Mouse (Mus musculus) liver, postnatal 0 days (tissue): ENCODE measurements at regions not wholly inside any gene's neighbourhood (a gene's known extent, or its start where the extent isn't known, plus 50 kb on each side); places are given as distances from the start of the nearest gene placed in this dataset.

Experiments used
- ATAC-seq: fragments of 200-750 bp; cut with Nextera tagmentation; 2 replicates; pipeline ENCODE4 v1.8.0; 2017; ENCODE audit warnings: mild to moderate bottlenecking, moderate library complexity
- DNase-seq: peaks from one replicate; pipeline ENCODE4 v3.0.0-alpha.2; 2016
- H3K27ac ChIP-seq: fragments of 300-500 bp; sonication (generic); 2 replicates; pipeline ENCODE4 v1.5.1; 2014; ENCODE audit warnings: antibody characterized with exemption, moderate library complexity, mild to moderate bottlenecking, low read depth
- H3K27me3 ChIP-seq: fragments of 300-500 bp; sonication (generic); 2 replicates; pipeline ENCODE4 v1.6.1; 2014; ENCODE audit warnings: low read length, control low read depth, mixed read lengths; ENCODE audit not compliant: insufficient read depth
- H3K36me3 ChIP-seq: fragments of 300-500 bp; sonication (generic); replicated peaks from 2 replicates; pipeline ENCODE4 v1.6.1; 2014; ENCODE audit warnings: mild to moderate bottlenecking, control low read depth, low read length, moderate library complexity, mixed read lengths; ENCODE audit not compliant: insufficient read depth
- H3K4me1 ChIP-seq: fragments of 300-500 bp; sonication (generic); 2 replicates; pipeline ENCODE4 v1.6.1; 2014; ENCODE audit warnings: antibody characterized with exemption, mild to moderate bottlenecking, control low read depth; ENCODE audit not compliant: insufficient read depth
- H3K4me2 ChIP-seq: fragments of 300-500 bp; sonication (generic); 2 replicates; pipeline ENCODE4 v1.6.1; 2014; ENCODE audit warnings: low read depth, mild to moderate bottlenecking, low read length, moderate library complexity, mixed read lengths
- H3K4me3 ChIP-seq: fragments of 300-500 bp; sonication (generic); 2 replicates; pipeline ENCODE4 v1.5.1; 2014; ENCODE audit warnings: low read depth, low read length
- H3K9ac ChIP-seq: fragments of 300-500 bp; sonication (generic); replicated peaks from 2 replicates; pipeline ENCODE4 v1.6.1; 2014; ENCODE audit warnings: mild to moderate bottlenecking, moderate library complexity
- H3K9me3 ChIP-seq: fragments of 300-500 bp; sonication (generic); 2 replicates; pipeline ENCODE4 v1.6.1; 2016; ENCODE audit warnings: mild to moderate bottlenecking, control low read depth, low read length, mixed read lengths
- CTCF ChIP-seq: sonication (generic); IDR thresholded peaks from 2 replicates; pipeline ENCODE4 v1.5.1; 2016; ENCODE audit warnings: antibody characterized with exemption, low read depth
- EP300 ChIP-seq: IDR thresholded peaks from 2 replicates; pipeline ENCODE4 v1.6.1; 2016; ENCODE audit warnings: antibody characterized with exemption, low read depth, mild to moderate bottlenecking
- WGBS: fragments of 180-500 bp; shearing (Covaris S2); extraction: QIAGEN DNeasy Blood & Tissue Kit; methylation state at CpG from one replicate; pipeline ENCODE4 v1.1.7; 2014; ENCODE audit not compliant: insufficient replicate concordance; 5-methylcytosine and 5-hydroxymethylcytosine counted together

GRCm38 (mm10) chr2:146631098-146631497 lies 119.0 kb upstream of the Ralgapa2 start:
- Histone ChIP-seq H3K9ac (no peak overlapping the region), H3K9me3 (no peaks in the 10 kb centered on the region), H3K27me3 (no peaks in the 10 kb centered on the region), H3K4me1 (no peaks in the 10 kb centered on the region), H3K36me3 (no peaks in the 10 kb centered on the region), H3K4me3 (no peak overlapping the region), H3K27ac (no peak overlapping the region), H3K4me2 (no peak overlapping the region)
- TF ChIP-seq EP300, result no peak
- no peak for TF ChIP-seq CTCF
- 59% methylated on average over 5 of the region's 5 CpGs for WGBS
- DNase-seq (no peak), ATAC-seq (no peak)

- H3K4me1 ChIP-seq, result no peaks in the 10 kb centered on the region
- H3K36me3 ChIP-seq, result no peaks in the 10 kb centered on the region
- H3K27ac ChIP-seq, result no peak overlapping the region
- H3K4me3 ChIP-seq, result no peak overlapping the region
- no peak overlapping the region for H3K4me2 ChIP-seq
- no peaks in the 10 kb centered on the region for H3K9me3 ChIP-seq
- no peak overlapping the region for H3K9ac ChIP-seq
- no peak for TF ChIP-seq EP300
- TF ChIP-seq CTCF, result peak; percentile 77
- no peak for ATAC-seq
- H3K27me3 ChIP-seq, result no peaks in the 10 kb centered on the region
- peak; percentile 69 for DNase-seq
- WGBS, result 48% methylated on average over 16 of the region's 16 CpGs
These were observed 121.4 kb upstream of the Ralgapa2 start for GRCm38 (mm10) chr2:146633329-146634070.

GRCm38 (mm10) chr2:146637573-146637972 lies 125.4 kb upstream of the Ralgapa2 start:
- no peaks in the 10 kb centered on the region for H3K27me3 ChIP-seq
- no peaks in the 10 kb centered on the region for H3K4me1 ChIP-seq
- H3K9me3 ChIP-seq, result no peaks in the 10 kb centered on the region
- H3K9ac ChIP-seq, result no peak overlapping the region
- H3K27ac ChIP-seq, result no peak overlapping the region
- 48% methylated on average over 5 of the region's 5 CpGs for WGBS
- no peak overlapping the region for H3K4me2 ChIP-seq
- ATAC-seq, result no peak
- H3K36me3 ChIP-seq, result no peaks in the 10 kb centered on the region
- DNase-seq, result no peak
- no peak overlapping the region for H3K4me3 ChIP-seq
- no peak for TF ChIP-seq CTCF

- Histone ChIP-seq H3K4me1 (no peaks in the 10 kb centered on the region), H3K9ac (no peak overlapping the region), H3K9me3 (no peaks in the 10 kb centered on the region), H3K4me3 (no peak overlapping the region), H3K4me2 (no peak overlapping the region), H3K27me3 (no peaks in the 10 kb centered on the region), H3K27ac (no peak overlapping the region), H3K36me3 (no peaks in the 10 kb centered on the region)
- TF ChIP-seq EP300, result no peak
- no peak for TF ChIP-seq CTCF
- ATAC-seq, result no peak
- WGBS, result 66% methylated on average over 16 of the region's 16 CpGs
- DNase-seq, result no peak
These were observed 134.3 kb upstream of the Ralgapa2 start for GRCm38 (mm10) chr2:146646237-146646972.

GRCm38 (mm10) chr2:146646973-146647282 lies 134.8 kb upstream of the Ralgapa2 start:
- no peak overlapping the region for H3K27ac ChIP-seq
- ATAC-seq, result no peak
- no peak overlapping the region for H3K4me2 ChIP-seq
- 72% methylated on average over 2 of the region's 2 CpGs for WGBS
- no peak for DNase-seq
- no peak for TF ChIP-seq CTCF
- TF ChIP-seq EP300, result no peak
- no peaks in the 10 kb centered on the region for H3K36me3 ChIP-seq
- no peaks in the 10 kb centered on the region for H3K4me1 ChIP-seq
- no peaks in the 10 kb centered on the region for H3K9me3 ChIP-seq
- H3K27me3 ChIP-seq, result no peaks in the 10 kb centered on the region
- no peak overlapping the region for H3K9ac ChIP-seq
- no peak overlapping the region for H3K4me3 ChIP-seq

- no peak overlapping the region for H3K4me3 ChIP-seq
- H3K4me2 ChIP-seq, result no peak overlapping the region
- 58% methylated on average over 3 of the region's 3 CpGs for WGBS
- H3K9me3 ChIP-seq, result no peaks in the 10 kb centered on the region
- no peaks in the 10 kb centered on the region for H3K27me3 ChIP-seq
- H3K27ac ChIP-seq, result no peak overlapping the region
- TF ChIP-seq EP300, result no peak
- TF ChIP-seq CTCF, result no peak
- H3K36me3 ChIP-seq, result no peaks in the 10 kb centered on the region
- ATAC-seq, result no peak
- H3K4me1 ChIP-seq, result no peaks in the 10 kb centered on the region
- no peak for DNase-seq
- H3K9ac ChIP-seq, result no peak overlapping the region
These were observed 149.2 kb upstream of the Ralgapa2 start for GRCm38 (mm10) chr2:146661346-146661745.
